Mouse (Mus musculus): ENCODE measurements around the gene Gm20696. TPM values are rescaled to one million over a fixed set of nuclear protein-coding genes. Genes with fewer than 3 reads are reported as not detected.

Gene Gm20696
- polyA plus RNA-seq, 2 experiments = 0.16 to 0.33 TPM

DNA sequence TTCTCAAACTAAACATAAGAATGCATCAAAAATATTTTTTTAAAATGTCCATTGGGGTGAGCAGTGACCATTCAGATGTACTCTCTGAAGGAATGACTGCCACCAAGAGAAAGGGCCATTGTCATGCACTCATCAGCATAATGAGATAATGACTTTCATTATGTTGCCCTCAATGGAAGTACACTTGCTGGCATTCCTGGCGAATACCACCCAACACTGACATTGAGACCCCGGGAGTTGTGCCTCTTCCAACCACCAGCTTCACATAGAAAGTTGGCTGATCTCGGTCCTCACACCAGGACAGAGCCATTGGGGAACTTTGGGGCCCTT lies 356.5 kb downstream of the Gm20696 start:
- 68% methylated on average over 3 of the region's 3 CpGs for WGBS (ENCODE audit: insufficient replicate concordance)
- DNase-seq (ENCODE audit: low read depth in 3 of 3, low spot score in 3 of 3) = no peak
- Histone ChIP-seq H3K4me2 (ENCODE audit: low read depth) (no peak overlapping the region), H3K9ac (replicated peaks) (no peak overlapping the region), H3K36me3 (replicated peaks; ENCODE audit: control insufficient read depth, insufficient read depth, low read depth) (no peaks in the 10 kb centered on the region), H3K4me1 (replicated peaks; ENCODE audit: control insufficient read depth in 2 of 2, insufficient read depth in 2 of 2, low read length in 1 of 2) (no peaks in the 10 kb centered on the region), H3K9me3 (ENCODE audit: control insufficient read depth, low read length) (no peaks in the 10 kb centered on the region), H3K27ac (no peak overlapping the region), H3K27me3 (ENCODE audit: control insufficient read depth, insufficient read depth, low read length) (no peaks in the 10 kb centered on the region), H3K4me3 (ENCODE audit: insufficient read depth in 1 of 2, low read depth in 2 of 2, low read length in 2 of 2) (no peak overlapping the region)
- no peak for ATAC-seq (ENCODE audit: insufficient read depth)
- TF ChIP-seq CTCF (IDR thresholded peaks at IDR 0.05; ENCODE audit: low read depth) (no peak), EP300 (IDR thresholded peaks at IDR 0.05; ENCODE audit: low read depth) (no peak)

DNA sequence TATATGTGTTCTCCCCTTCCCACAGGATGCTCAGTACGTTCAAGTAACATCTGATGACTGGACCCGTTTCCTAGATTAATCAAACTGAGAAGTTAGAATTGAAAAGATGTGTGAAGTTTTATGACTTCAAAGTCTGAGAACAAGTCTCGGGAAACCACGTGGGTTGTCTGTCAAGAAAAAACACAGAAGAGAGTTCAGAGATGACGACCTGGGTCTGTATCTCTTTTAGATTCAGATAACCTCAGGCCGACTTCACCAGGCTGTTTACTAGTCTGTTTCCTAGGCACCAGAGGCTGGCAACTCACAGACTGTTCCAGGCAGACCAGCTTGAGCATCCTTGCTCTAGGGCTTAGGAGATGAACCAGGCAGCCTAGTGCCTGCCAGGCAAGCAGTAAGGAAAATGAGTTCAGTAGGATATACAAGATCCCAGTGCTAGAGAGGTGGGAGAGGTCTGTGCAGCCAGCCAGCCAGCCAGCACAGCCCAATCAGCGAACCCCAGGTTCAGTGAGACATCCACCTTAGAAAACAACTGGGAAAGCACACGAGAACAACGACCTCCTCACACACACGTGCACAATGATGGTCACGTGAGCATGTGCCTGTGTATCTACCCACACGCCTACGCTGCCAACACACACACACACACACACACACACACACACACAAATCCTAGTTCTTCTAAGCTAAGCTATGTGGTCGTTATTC lies 357.0 kb downstream of the Gm20696 start:
- no peak for ATAC-seq (ENCODE audit: insufficient read depth)

DNA sequence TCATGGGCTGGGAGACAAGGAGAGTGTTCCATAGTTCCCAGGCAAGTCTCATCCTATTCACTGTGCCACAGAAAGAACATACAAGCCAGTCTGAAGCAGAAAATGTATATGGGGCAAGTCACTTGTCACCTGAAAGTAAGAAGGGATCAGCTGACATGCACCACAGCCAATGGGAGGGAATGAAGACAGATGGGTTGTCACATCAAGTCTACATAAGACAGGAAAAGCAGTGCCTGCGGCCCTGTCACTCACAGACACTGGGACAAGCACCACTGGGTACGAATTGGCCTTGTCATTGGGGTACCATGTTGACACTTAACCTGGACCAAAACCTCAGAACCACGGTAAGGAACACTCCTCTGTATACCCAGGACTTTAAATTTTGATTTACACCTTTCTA lies 360.8 kb downstream of the Gm20696 start:
- 59% methylated on average over 3 of the region's 3 CpGs for WGBS (ENCODE audit: insufficient replicate concordance)
- H3K27ac ChIP-seq = no peak overlapping the region
- H3K27me3 ChIP-seq (ENCODE audit: control insufficient read depth, insufficient read depth, low read length) = no peaks in the 10 kb centered on the region
- DNase-seq (ENCODE audit: low read depth in 3 of 3, low spot score in 3 of 3) = no peak
- no peaks in the 10 kb centered on the region for H3K36me3 ChIP-seq (replicated peaks; ENCODE audit: control insufficient read depth, insufficient read depth, low read depth)
- ATAC-seq (ENCODE audit: insufficient read depth) = no peak
- TF ChIP-seq CTCF (IDR thresholded peaks at IDR 0.05; ENCODE audit: low read depth) = no peak
- TF ChIP-seq EP300 (IDR thresholded peaks at IDR 0.05; ENCODE audit: low read depth) = no peak
- no peak overlapping the region for H3K9ac ChIP-seq (replicated peaks)
- no peaks in the 10 kb centered on the region; a peak in 1 of 4 replicates for H3K4me1 ChIP-seq (replicated peaks; ENCODE audit: control insufficient read depth in 2 of 2, insufficient read depth in 2 of 2, low read length in 1 of 2)
- H3K4me3 ChIP-seq (ENCODE audit: insufficient read depth in 1 of 2, low read depth in 2 of 2, low read length in 2 of 2) = no peak overlapping the region
- H3K4me2 ChIP-seq (ENCODE audit: low read depth) = no peak overlapping the region
- H3K9me3 ChIP-seq (ENCODE audit: control insufficient read depth, low read length) = no peaks in the 10 kb centered on the region

More for the DNA sequence above, 357.0 kb downstream of the Gm20696 start:
- H3K9ac ChIP-seq (replicated peaks) = no peak overlapping the region
- H3K4me2 ChIP-seq (ENCODE audit: low read depth) = no peak overlapping the region
- no peaks in the 10 kb centered on the region for H3K27me3 ChIP-seq (ENCODE audit: control insufficient read depth, insufficient read depth, low read length)
- no peak for DNase-seq (ENCODE audit: low read depth in 3 of 3, low spot score in 3 of 3)
- no peaks in the 10 kb centered on the region for H3K4me1 ChIP-seq (replicated peaks; ENCODE audit: control insufficient read depth in 2 of 2, insufficient read depth in 2 of 2, low read length in 1 of 2)
- 61% methylated on average over 14 of the region's 14 CpGs for WGBS (ENCODE audit: insufficient replicate concordance)
- TF ChIP-seq CTCF (IDR thresholded peaks at IDR 0.05; ENCODE audit: low read depth) (no peak), EP300 (IDR thresholded peaks at IDR 0.05; ENCODE audit: low read depth) (no peak)
- H3K4me3 ChIP-seq (ENCODE audit: insufficient read depth in 1 of 2, low read depth in 2 of 2, low read length in 2 of 2) = no peak overlapping the region
- no peak overlapping the region for H3K27ac ChIP-seq
- H3K36me3 ChIP-seq (replicated peaks; ENCODE audit: control insufficient read depth, insufficient read depth, low read depth) = no peaks in the 10 kb centered on the region
- no peaks in the 10 kb centered on the region for H3K9me3 ChIP-seq (ENCODE audit: control insufficient read depth, low read length)

DNA sequence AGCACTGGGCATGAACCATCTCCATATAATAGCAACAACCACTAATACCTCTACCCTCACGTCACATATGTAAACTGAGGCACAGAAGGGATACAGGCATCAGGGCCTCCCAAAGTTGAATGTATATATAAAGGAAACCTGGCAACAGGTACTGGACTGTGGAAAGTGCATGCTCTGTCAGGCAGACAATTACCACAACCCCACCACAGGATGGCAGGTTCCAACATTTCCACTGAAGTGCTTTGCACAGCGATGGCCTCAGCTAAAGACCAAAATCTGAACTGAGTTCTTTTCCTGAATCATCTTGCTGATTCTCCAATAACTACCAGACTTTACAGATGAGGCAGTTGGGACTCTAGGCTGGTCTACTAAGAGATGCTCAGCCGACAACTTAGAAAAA lies 361.4 kb downstream of the Gm20696 start:
- Histone ChIP-seq H3K4me3 (ENCODE audit: insufficient read depth in 1 of 2, low read depth in 2 of 2, low read length in 2 of 2) (no peak overlapping the region), H3K4me2 (ENCODE audit: low read depth) (no peak overlapping the region), H3K9me3 (ENCODE audit: control insufficient read depth, low read length) (no peaks in the 10 kb centered on the region), H3K9ac (replicated peaks) (no peak overlapping the region), H3K4me1 (replicated peaks; ENCODE audit: control insufficient read depth in 2 of 2, insufficient read depth in 2 of 2, low read length in 1 of 2) (no peaks in the 10 kb centered on the region; a peak in 1 of 4 replicates), H3K27me3 (ENCODE audit: control insufficient read depth, insufficient read depth, low read length) (no peaks in the 10 kb centered on the region), H3K27ac (no peak overlapping the region), H3K36me3 (replicated peaks; ENCODE audit: control insufficient read depth, insufficient read depth, low read depth) (no peaks in the 10 kb centered on the region)
- WGBS (ENCODE audit: insufficient replicate concordance) = 73% methylated on average over 3 of the region's 3 CpGs
- ATAC-seq (ENCODE audit: insufficient read depth) (no peak), DNase-seq (ENCODE audit: low read depth in 3 of 3, low spot score in 3 of 3) (no peak)
- no peak for TF ChIP-seq EP300 (IDR thresholded peaks at IDR 0.05; ENCODE audit: low read depth)
- no peak for TF ChIP-seq CTCF (IDR thresholded peaks at IDR 0.05; ENCODE audit: low read depth)

DNA sequence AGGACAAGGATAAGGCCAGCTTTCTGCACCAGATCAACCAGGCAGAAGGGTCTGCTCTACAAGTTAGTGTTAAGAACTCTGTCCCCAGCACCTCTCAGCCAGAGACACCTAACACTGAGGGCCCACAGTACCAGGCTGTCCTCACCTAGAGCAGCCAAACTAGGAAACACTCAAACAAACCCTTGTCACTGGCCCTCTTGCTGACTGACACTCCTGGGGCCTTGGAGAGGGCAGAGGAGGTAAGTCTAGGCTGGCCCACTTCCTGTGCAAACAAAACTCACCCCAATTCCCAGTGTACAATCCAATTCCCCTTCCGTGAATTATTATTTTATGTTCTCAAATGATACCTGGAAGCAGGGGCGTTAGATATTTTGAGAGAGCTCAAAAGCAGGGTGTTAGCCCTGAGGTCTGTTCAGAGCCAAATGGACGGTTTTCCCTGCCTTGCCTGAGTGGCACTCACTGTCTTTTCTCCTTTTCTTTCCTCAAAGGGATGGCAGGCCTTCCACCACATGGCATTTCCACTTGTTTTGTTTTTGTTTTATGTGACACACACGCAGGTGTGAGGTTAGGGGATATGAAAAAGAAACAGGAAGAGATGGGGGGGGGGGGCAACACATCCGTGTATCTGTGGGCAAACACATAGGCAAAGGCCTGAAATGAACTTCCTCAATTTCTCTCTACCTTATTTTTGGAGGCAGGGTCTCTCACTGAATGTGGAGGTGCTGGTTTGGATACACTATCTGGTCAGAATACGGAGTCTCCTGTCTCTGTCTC lies 363.7 kb downstream of the Gm20696 start:
- no peaks in the 10 kb centered on the region for H3K9me3 ChIP-seq (ENCODE audit: control insufficient read depth, low read length)
- no peaks in the 10 kb centered on the region for H3K36me3 ChIP-seq (replicated peaks; ENCODE audit: control insufficient read depth, insufficient read depth, low read depth)
- ATAC-seq (ENCODE audit: insufficient read depth) = no peak
- no peak overlapping the region for H3K4me3 ChIP-seq (ENCODE audit: insufficient read depth in 1 of 2, low read depth in 2 of 2, low read length in 2 of 2)
- WGBS (ENCODE audit: insufficient replicate concordance) = 43% methylated on average over 6 of the region's 6 CpGs
- no peaks in the 10 kb centered on the region; a peak in 1 of 4 replicates for H3K4me1 ChIP-seq (replicated peaks; ENCODE audit: control insufficient read depth in 2 of 2, insufficient read depth in 2 of 2, low read length in 1 of 2)
- no peaks in the 10 kb centered on the region for H3K27me3 ChIP-seq (ENCODE audit: control insufficient read depth, insufficient read depth, low read length)
- no peak overlapping the region for H3K9ac ChIP-seq (replicated peaks)
- H3K27ac ChIP-seq = no peak overlapping the region
- TF ChIP-seq EP300 (IDR thresholded peaks at IDR 0.05; ENCODE audit: low read depth) = no peak
- no peak for TF ChIP-seq CTCF (IDR thresholded peaks at IDR 0.05; ENCODE audit: low read depth)
- DNase-seq (ENCODE audit: low read depth in 3 of 3, low spot score in 3 of 3) = no peak
- no peak overlapping the region for H3K4me2 ChIP-seq (ENCODE audit: low read depth)

Measured in liver, embryonic 14.5 days (tissue).